In the genomic region with DNA sequence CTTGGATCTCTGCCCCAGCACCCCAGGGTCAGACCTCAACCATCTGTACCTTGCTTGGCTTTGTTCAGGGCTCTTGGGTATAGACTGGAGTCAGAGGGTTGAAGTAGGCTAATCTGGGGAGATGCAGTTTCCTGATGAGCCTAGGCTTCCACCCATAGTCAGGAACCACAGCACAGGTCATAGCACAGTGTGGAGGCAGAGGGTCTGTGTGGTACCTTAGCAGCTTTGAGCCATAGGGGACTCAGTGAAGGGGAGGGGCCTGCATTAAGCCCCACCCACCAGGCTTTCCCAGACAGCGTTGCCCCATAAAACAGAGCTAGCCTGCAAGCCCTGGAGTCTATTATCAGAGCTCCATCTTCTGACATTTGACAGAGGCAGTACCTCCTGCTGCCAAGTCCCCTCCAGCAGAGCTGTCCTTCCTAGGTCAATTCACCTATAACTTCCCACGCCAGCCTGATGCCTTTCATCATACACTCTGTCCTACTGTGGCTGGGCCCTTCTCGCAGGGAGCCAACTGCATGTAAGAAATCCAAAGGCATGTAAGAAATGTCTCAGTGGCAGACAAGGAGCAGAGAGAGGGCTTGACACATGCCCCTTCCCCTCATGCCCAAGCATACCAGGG, we compare ENCODE assay signal across 14 mouse cellular contexts. TPM values are rescaled to one million over a fixed set of nuclear protein-coding genes. Genes with fewer than 3 reads are reported as not detected.
DNase-seq lines count a peak whose midpoint lies in the region; ATAC-seq lines count a peak whose summit lies in the region.
"Had no signal": no experiment of that assay in that cellular context is flagged by ENCODE, and none has a peak within 500 bp of the region (broad histone marks: within the 10 kb centered on the region; RNA-seq: fewer than 3 reads in every experiment).

No protein-coding gene starts in this region.

- no peak overlapping the region for H3K4me3 ChIP-seq in embryonic facial prominence, embryonic 14.5 days (ENCODE audit: low read depth, low read length)
- no peak overlapping the region for H3K4me3 ChIP-seq in hindbrain, embryonic 13.5 days
- no peak overlapping the region for H3K4me3 ChIP-seq in midbrain, embryonic 15.5 days
- H3K4me3 ChIP-seq: erythroblast, embryonic 14.5 days had no signal

- H3K27me3 ChIP-seq in embryonic facial prominence, embryonic 14.5 days (replicated peaks; ENCODE audit: control insufficient read depth, insufficient read depth, low read length), result no peaks in the 10 kb centered on the region; the same call in 1 of the 2 replicates
- H3K27me3 ChIP-seq in hindbrain, embryonic 13.5 days, result peaks cover 54% of the 10 kb centered on the region
- H3K27me3 ChIP-seq in midbrain, embryonic 15.5 days (replicated peaks), result no peaks in the 10 kb centered on the region

- no peak overlapping the region for H3K4me2 ChIP-seq in embryonic facial prominence, embryonic 14.5 days (ENCODE audit: low read depth, low read length)
- peak overlapping the region; percentile 23; the same call in 1 of the 2 replicates for H3K4me2 ChIP-seq in hindbrain, embryonic 13.5 days
- H3K4me2 ChIP-seq in midbrain, embryonic 15.5 days, result no peak overlapping the region
- H3K4me2 ChIP-seq: heart, embryonic 11.5 days had no signal

- no peak overlapping the region for H3K9ac ChIP-seq in embryonic facial prominence, embryonic 14.5 days (ENCODE audit: low read depth, low read length)
- 0 out of 2 replicates have a peak overlapping the region, but pooled peaks have one; percentile 29 for H3K9ac ChIP-seq in hindbrain, embryonic 13.5 days
- no peak overlapping the region for H3K9ac ChIP-seq in midbrain, embryonic 15.5 days

- 40% methylated on average over 3 of the region's 3 CpGs for WGBS in embryonic facial prominence, embryonic 14.5 days
- WGBS in hindbrain, embryonic 13.5 days, result 39% methylated on average over 3 of the region's 3 CpGs
- WGBS in midbrain, embryonic 15.5 days, result 63% methylated on average over 3 of the region's 3 CpGs

- peak; percentile 43 for DNase-seq in cerebellum, adult 11-12 months
- DNase-seq in cerebellum, adult 9-10 months, result no peak
- no peak for DNase-seq in embryonic facial prominence, embryonic 14.5 days (ENCODE audit: low spot score)
- no peak for DNase-seq in adipocyte (ENCODE audit: low spot score)
- no peak for DNase-seq in layer of hippocampus, adult 11-12 months (ENCODE audit: low spot score)
- no peak for DNase-seq in gastrocnemius, postnatal 36 days
- DNase-seq: kidney, adult 18-20 months; lung, postnatal 14 days; spleen, adult 18-20 months had no signal

- intact Hi-C loops in gastrocnemius, postnatal 36 days (cut with DNase I), result no loop called here

- H3K9me3 ChIP-seq in embryonic facial prominence, embryonic 14.5 days (ENCODE audit: control insufficient read depth, low read length), result no peaks in the 10 kb centered on the region
- H3K9me3 ChIP-seq in hindbrain, embryonic 13.5 days, result no peaks in the 10 kb centered on the region
- no peaks in the 10 kb centered on the region for H3K9me3 ChIP-seq in midbrain, embryonic 15.5 days

- no peaks in the 10 kb centered on the region for H3K36me3 ChIP-seq in embryonic facial prominence, embryonic 14.5 days (ENCODE audit: control insufficient read depth, insufficient read depth, low read length)
- no peaks in the 10 kb centered on the region for H3K36me3 ChIP-seq in hindbrain, embryonic 13.5 days
- H3K36me3 ChIP-seq in midbrain, embryonic 15.5 days (replicated peaks), result no peaks in the 10 kb centered on the region

- H3K27ac ChIP-seq in embryonic facial prominence, embryonic 14.5 days (replicated peaks; ENCODE audit: low read depth, low read length), result peak overlapping the region; percentile 50; the same call in 1 of the 2 replicates
- H3K27ac ChIP-seq in hindbrain, embryonic 13.5 days, result peak overlapping the region; percentile 83
- peak overlapping the region; percentile 58 for H3K27ac ChIP-seq in midbrain, embryonic 15.5 days

- no peak for ATAC-seq in embryonic facial prominence, embryonic 14.5 days (ENCODE audit: low read depth)
- ATAC-seq in hindbrain, embryonic 13.5 days (ENCODE audit: low FRiP score), result 0 out of 2 replicates have a peak, but pooled peaks have one; percentile 15
- 0 out of 2 replicates have a peak, but pooled peaks have one; percentile 45 for ATAC-seq in midbrain, embryonic 15.5 days (replicated peaks)

- peaks cover 26% of the 10 kb centered on the region for H3K4me1 ChIP-seq in embryonic facial prominence, embryonic 14.5 days (ENCODE audit: control insufficient read depth, insufficient read depth, low read length)
- H3K4me1 ChIP-seq in hindbrain, embryonic 13.5 days (replicated peaks), result peaks cover 48% of the 10 kb centered on the region
- H3K4me1 ChIP-seq in midbrain, embryonic 15.5 days, result peaks cover 30% of the 10 kb centered on the region

RNA-seq across cellular contexts. Expression of a gene that starts 54.5 kb away (rescaled TPM):
- 0.69 and 1.2 TPM in 2 replicates for polyA plus RNA-seq in embryonic facial prominence, embryonic 14.5 days (2014; fragmentation: Nextera tagmentation; extraction: Ambion mirVana)
- polyA plus RNA-seq in hindbrain, embryonic 13.5 days (2015; fragmentation: Nextera tagmentation; extraction: Ambion mirVana), result 0.12 TPM in 1 of 2 replicates, not detected in the other
- 0.22 and 0.24 TPM in 2 replicates for polyA plus RNA-seq in midbrain, embryonic 15.5 days (2015; fragmentation: Nextera tagmentation; extraction: Ambion mirVana)
- total RNA-seq in gastrocnemius, postnatal 36 days (2021), result 1 to 10 TPM; 1.1 to 1.3 TPM
- total RNA-seq: MEL had no signal
